Mouse (Mus musculus) heart, embryonic 11.5 days (tissue): ENCODE results near the gene Ifit1. TPM values are rescaled to one million over a fixed set of nuclear protein-coding genes. Genes with fewer than 3 reads are reported as not detected.
"Not testable (repeated sequence)": the region's sequence is repeated elsewhere in the genome, so short reads cannot be mapped to it uniquely, and the experiment has no call there.

Experiments
- ATAC-seq: fragments of 200-750 bp; cut with Nextera tagmentation; replicated peaks from 2 replicates; pipeline ENCODE4 v1.8.0; 2017; ENCODE audit warnings: moderate library complexity; ENCODE audit not compliant: insufficient number of reproducible peaks, low FRiP score, low TSS enrichment
- H3K27ac ChIP-seq: fragments of 300-500 bp; sonication (generic); 2 replicates; pipeline ENCODE4 v1.5.1; 2014; ENCODE audit warnings: mild to moderate bottlenecking, low read depth, low read length
- H3K27me3 ChIP-seq: fragments of 300-500 bp; sonication (generic); 2 replicates; pipeline ENCODE4 v1.6.1; 2014; ENCODE audit warnings: mild to moderate bottlenecking, low read length, mixed read lengths; ENCODE audit not compliant: control insufficient read depth, insufficient read depth
- H3K36me3 ChIP-seq: fragments of 300-500 bp; sonication (generic); 2 replicates; pipeline ENCODE4 v1.6.1; 2014; ENCODE audit warnings: mild to moderate bottlenecking, low read length, moderate library complexity, mixed read lengths; ENCODE audit not compliant: control insufficient read depth, insufficient read depth
- H3K4me1 ChIP-seq: fragments of 300-500 bp; sonication (generic); 2 replicates; pipeline ENCODE4 v1.6.1; 2014; ENCODE audit warnings: low read length; ENCODE audit not compliant: control insufficient read depth, insufficient read depth
- H3K4me2 ChIP-seq: fragments of 300-500 bp; sonication (generic); 2 replicates; pipeline ENCODE4 v1.6.1; 2014; ENCODE audit warnings: mild to moderate bottlenecking, moderate library complexity
- H3K4me3 ChIP-seq: fragments of 300-500 bp; sonication (generic); 2 replicates; pipeline ENCODE4 v1.5.1; 2014; ENCODE audit warnings: low read depth, low read length
- H3K9ac ChIP-seq: fragments of 300-500 bp; sonication (generic); 2 replicates; pipeline ENCODE4 v1.6.1; 2014; ENCODE audit warnings: mild to moderate bottlenecking, low read depth, low read length, moderate library complexity
- H3K9me3 ChIP-seq: fragments of 300-500 bp; sonication (generic); replicated peaks from 2 replicates; pipeline ENCODE4 v1.6.1; 2016; ENCODE audit warnings: low read length; ENCODE audit not compliant: control insufficient read depth
- WGBS: fragments of 180-500 bp; shearing (Covaris S2); extraction: QIAGEN DNeasy Blood & Tissue Kit; methylation state at CpG from one replicate; pipeline ENCODE4 v1.1.7; 2014; ENCODE audit not compliant: insufficient replicate concordance; 5-methylcytosine and 5-hydroxymethylcytosine counted together
- polyA plus RNA-seq: library from polyadenylated mRNA; unstranded; fragments of >200 nt; fragmentation: Nextera tagmentation; extraction: Ambion mirVana; gene quantifications from 2 replicates; pipeline ENCODE4 v1.2.1, GENCODE M21; 2014

Gene Ifit1
- polyA plus RNA-seq, 1 experiment from 2014 or later = 0.44 TPM

GRCm38 (mm10) chr19:34642616-34643015, 1.9 kb downstream of the Ifit1 start:
- no peak for ATAC-seq
- Histone ChIP-seq H3K4me1 (no peaks in the 10 kb centered on the region), H3K9me3 (no peaks in the 10 kb centered on the region), H3K4me3 (no peak overlapping the region), H3K9ac (no peak overlapping the region), H3K4me2 (no peak overlapping the region), H3K27me3 (no peaks in the 10 kb centered on the region), H3K27ac (no peak overlapping the region), H3K36me3 (no peaks in the 10 kb centered on the region)
- WGBS = 71% methylated on average over 5 of the region's 5 CpGs

- not testable (repeated sequence) for H3K9me3 ChIP-seq, H3K36me3 ChIP-seq, H3K27me3 ChIP-seq, H3K4me2 ChIP-seq, ATAC-seq, H3K4me3 ChIP-seq, H3K27ac ChIP-seq, H3K4me1 ChIP-seq, H3K9ac ChIP-seq
- WGBS = 86% methylated on average over 6 of the region's 8 CpGs
Observed at GRCm38 (mm10) chr19:34647630-34648029, 7.0 kb downstream of the Ifit1 start.

GRCm38 (mm10) chr19:34650276-34650675, 9.6 kb downstream of the Ifit1 start:
- Histone ChIP-seq H3K9ac (no peak overlapping the region), H3K4me3 (no peak overlapping the region), H3K27me3 (no peaks in the 10 kb centered on the region), H3K4me1 (no peaks in the 10 kb centered on the region), H3K4me2 (no peak overlapping the region), H3K9me3 (no peaks in the 10 kb centered on the region), H3K36me3 (no peaks in the 10 kb centered on the region), H3K27ac (no peak overlapping the region)
- ATAC-seq = no peak
- WGBS = 83% methylated on average over 3 of the region's 3 CpGs

- H3K27ac ChIP-seq = no peak overlapping the region
- no peaks in the 10 kb centered on the region for H3K9me3 ChIP-seq
- H3K4me3 ChIP-seq = no peak overlapping the region
- WGBS = 77% methylated on average over 6 of the region's 6 CpGs
- no peaks in the 10 kb centered on the region for H3K27me3 ChIP-seq
- H3K4me2 ChIP-seq = no peak overlapping the region
- H3K36me3 ChIP-seq = no peaks in the 10 kb centered on the region
- no peak overlapping the region for H3K9ac ChIP-seq
- no peak for ATAC-seq
- no peaks in the 10 kb centered on the region; the same call in 1 of the 2 replicates for H3K4me1 ChIP-seq
Observed at GRCm38 (mm10) chr19:34650997-34651396, 10.3 kb downstream of the Ifit1 start.

GRCm38 (mm10) chr19:34655227-34655805, 14.6 kb downstream of the Ifit1 start:
- H3K9ac ChIP-seq = no peak overlapping the region
- H3K4me1 ChIP-seq = peaks cover 12% of the 10 kb centered on the region
- no peaks in the 10 kb centered on the region for H3K9me3 ChIP-seq
- ATAC-seq = no peak
- no peak overlapping the region for H3K4me2 ChIP-seq
- H3K36me3 ChIP-seq = no peaks in the 10 kb centered on the region
- H3K27me3 ChIP-seq = no peaks in the 10 kb centered on the region
- H3K27ac ChIP-seq = no peak overlapping the region
- 86% methylated on average over 10 of the region's 10 CpGs for WGBS
- H3K4me3 ChIP-seq = no peak overlapping the region

GRCm38 (mm10) chr19:34656511-34657298, 16.0 kb downstream of the Ifit1 start:
- Histone ChIP-seq H3K9ac (no peak overlapping the region), H3K27me3 (no peaks in the 10 kb centered on the region), H3K4me2 (no peak overlapping the region; the same call in 1 of the 2 replicates), H3K27ac (peak overlapping the region; percentile 67), H3K9me3 (no peaks in the 10 kb centered on the region), H3K36me3 (no peaks in the 10 kb centered on the region), H3K4me3 (no peak overlapping the region), H3K4me1 (peaks cover 12% of the 10 kb centered on the region)
- WGBS = 4% methylated on average over 2 of the region's 2 CpGs
- ATAC-seq = peak; percentile 98

GRCm38 (mm10) chr19:34662067-34662507, 21.4 kb downstream of the Ifit1 start:
- H3K27ac ChIP-seq = 0 out of 2 replicates have a peak overlapping the region, but pooled peaks have one; percentile 12
- H3K9me3 ChIP-seq = no peaks in the 10 kb centered on the region
- H3K9ac ChIP-seq = no peak overlapping the region
- no peaks in the 10 kb centered on the region for H3K27me3 ChIP-seq
- peak overlapping the region; percentile 60 for H3K4me2 ChIP-seq
- peak; percentile 88 for ATAC-seq
- H3K4me1 ChIP-seq = peaks cover 9% of the 10 kb centered on the region
- peak overlapping the region; percentile 33 for H3K4me3 ChIP-seq
- H3K36me3 ChIP-seq = no peaks in the 10 kb centered on the region
- WGBS = 12% methylated on average over 13 of the region's 13 CpGs

GRCm38 (mm10) chr19:34662740-34663139, 22.1 kb downstream of the Ifit1 start:
- Histone ChIP-seq H3K9me3 (no peaks in the 10 kb centered on the region), H3K27ac (peak overlapping the region; percentile 12; the same call in 1 of the 2 replicates), H3K36me3 (no peaks in the 10 kb centered on the region), H3K9ac (0 out of 2 replicates have a peak overlapping the region, but pooled peaks have one; percentile 3), H3K4me2 (peak overlapping the region; percentile 60; the same call in 1 of the 2 replicates), H3K27me3 (no peaks in the 10 kb centered on the region), H3K4me3 (no peak overlapping the region), H3K4me1 (0 out of 2 replicates have a peak, but pooled peaks cover 5% of the 10 kb centered on the region)
- 42% methylated on average over 5 of the region's 5 CpGs for WGBS
- peak; percentile 53; the same call in 1 of the 2 replicates for ATAC-seq
